Mouse (Mus musculus): ENCODE data around the gene Acvr1b. TPM values are rescaled to one million over a fixed set of nuclear protein-coding genes. Genes with fewer than 3 reads are reported as not detected.

The Acvr1b gene
- polyA plus RNA-seq, 1 experiment from 2014 or later: 17.4 TPM

DNA sequence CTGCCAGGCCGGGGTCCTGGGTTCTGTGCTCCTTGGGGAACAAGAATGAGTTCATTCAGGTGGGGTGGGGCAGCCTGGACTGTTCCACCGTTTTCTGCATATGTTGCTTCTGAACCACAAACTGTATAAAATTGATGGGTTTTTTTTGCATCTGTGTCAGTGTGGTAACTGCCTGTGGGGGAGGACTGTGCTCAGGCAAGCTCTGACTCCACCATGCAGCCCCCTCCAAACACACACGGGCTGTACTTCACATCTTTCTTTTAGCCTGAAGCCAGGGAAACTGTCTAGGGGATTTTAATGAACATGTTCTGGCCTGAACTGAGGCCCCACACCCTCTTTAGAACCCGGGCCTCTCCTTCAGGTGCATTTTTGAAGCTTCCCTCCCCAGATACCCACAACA lies 58.7 kb downstream of the Acvr1b start:
- no peaks in the 10 kb centered on the region for H3K4me1 ChIP-seq (ENCODE audit: control insufficient read depth, insufficient read depth, low read length)
- H3K27ac ChIP-seq (ENCODE audit: low read depth, low read length): no peak overlapping the region
- H3K4me3 ChIP-seq (ENCODE audit: low read depth, low read length): no peak overlapping the region
- DNase-seq (ENCODE audit: low spot score): no peak
- H3K36me3 ChIP-seq (ENCODE audit: control insufficient read depth, insufficient read depth, low read length): peaks cover 8% of the 10 kb centered on the region; the same call in 1 of the 2 replicates
- no peaks in the 10 kb centered on the region for H3K9me3 ChIP-seq (ENCODE audit: control insufficient read depth, low read length)
- H3K9ac ChIP-seq (ENCODE audit: low read length): no peak overlapping the region
- 85% methylated on average over 4 of the region's 4 CpGs for WGBS
- no peaks in the 10 kb centered on the region for H3K27me3 ChIP-seq (ENCODE audit: control insufficient read depth, insufficient read depth, low read length)
- H3K4me2 ChIP-seq (ENCODE audit: low read depth): no peak overlapping the region
- ATAC-seq (ENCODE audit: insufficient read depth, low FRiP score, low TSS enrichment): no peak

DNA sequence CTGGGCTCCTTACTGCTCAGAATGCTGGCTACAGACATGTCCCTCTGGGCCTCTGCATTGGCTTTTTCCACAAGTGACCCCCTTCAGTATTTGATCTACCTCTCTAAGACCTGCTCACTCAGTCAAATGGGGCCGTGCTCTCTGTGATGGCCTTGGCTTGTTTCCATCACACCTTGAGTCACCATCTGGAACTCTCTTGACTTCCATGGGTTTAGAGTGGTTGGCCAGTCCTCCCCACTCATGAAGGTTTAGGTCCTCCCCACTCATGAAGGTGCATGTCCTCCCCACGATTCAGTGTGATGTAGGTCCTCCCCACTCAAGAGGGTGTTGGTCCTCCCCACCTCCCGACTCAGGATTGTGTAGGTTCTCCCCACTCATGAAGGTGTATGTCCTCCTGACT lies 59.3 kb downstream of the Acvr1b start:
- no peak for ATAC-seq (ENCODE audit: insufficient read depth, low FRiP score, low TSS enrichment)
- H3K9ac ChIP-seq (ENCODE audit: low read length): no peak overlapping the region
- H3K27ac ChIP-seq (ENCODE audit: low read depth, low read length): no peak overlapping the region
- H3K4me1 ChIP-seq (ENCODE audit: control insufficient read depth, insufficient read depth, low read length): no peaks in the 10 kb centered on the region
- no peak overlapping the region for H3K4me3 ChIP-seq (ENCODE audit: low read depth, low read length)
- no peak overlapping the region for H3K4me2 ChIP-seq (ENCODE audit: low read depth)
- WGBS: 87% methylated on average over 3 of the region's 3 CpGs
- H3K36me3 ChIP-seq (ENCODE audit: control insufficient read depth, insufficient read depth, low read length): peaks cover 8% of the 10 kb centered on the region; the same call in 1 of the 2 replicates
- no peaks in the 10 kb centered on the region for H3K27me3 ChIP-seq (ENCODE audit: control insufficient read depth, insufficient read depth, low read length)
- no peaks in the 10 kb centered on the region for H3K9me3 ChIP-seq (ENCODE audit: control insufficient read depth, low read length)
- no peak for DNase-seq (ENCODE audit: low spot score)

GRCm38 (mm10) chr15:101233641-101234275 lies 59.9 kb downstream of the Acvr1b start:
- ATAC-seq (ENCODE audit: insufficient read depth, low FRiP score, low TSS enrichment): no peak
- peaks cover 8% of the 10 kb centered on the region; the same call in 1 of the 2 replicates for H3K36me3 ChIP-seq (ENCODE audit: control insufficient read depth, insufficient read depth, low read length)
- no peak overlapping the region for H3K9ac ChIP-seq (ENCODE audit: low read length)
- H3K4me1 ChIP-seq (ENCODE audit: control insufficient read depth, insufficient read depth, low read length): no peaks in the 10 kb centered on the region
- WGBS: 18% methylated on average over 11 of the region's 11 CpGs
- H3K27ac ChIP-seq (ENCODE audit: low read depth, low read length): no peak overlapping the region
- no peaks in the 10 kb centered on the region for H3K27me3 ChIP-seq (ENCODE audit: control insufficient read depth, insufficient read depth, low read length)
- H3K9me3 ChIP-seq (ENCODE audit: control insufficient read depth, low read length): no peaks in the 10 kb centered on the region
- DNase-seq (ENCODE audit: low spot score): no peak
- no peak overlapping the region for H3K4me2 ChIP-seq (ENCODE audit: low read depth)
- no peak overlapping the region for H3K4me3 ChIP-seq (ENCODE audit: low read depth, low read length)

- Histone ChIP-seq H3K9ac (ENCODE audit: low read length) (no peak overlapping the region), H3K27me3 (ENCODE audit: control insufficient read depth, insufficient read depth, low read length) (no peaks in the 10 kb centered on the region), H3K4me3 (ENCODE audit: low read depth, low read length) (no peak overlapping the region), H3K36me3 (ENCODE audit: control insufficient read depth, insufficient read depth, low read length) (peaks cover 5% of the 10 kb centered on the region; the same call in 1 of the 2 replicates), H3K4me2 (ENCODE audit: low read depth) (no peak overlapping the region), H3K27ac (ENCODE audit: low read depth, low read length) (no peak overlapping the region), H3K4me1 (ENCODE audit: control insufficient read depth, insufficient read depth, low read length) (no peaks in the 10 kb centered on the region), H3K9me3 (ENCODE audit: control insufficient read depth, low read length) (no peaks in the 10 kb centered on the region)
- 68% methylated on average over 10 of the region's 10 CpGs for WGBS
- DNase-seq (ENCODE audit: low spot score): no peak
- ATAC-seq (ENCODE audit: insufficient read depth, low FRiP score, low TSS enrichment): no peak
Observed at GRCm38 (mm10) chr15:101234611-101235341, 60.9 kb downstream of the Acvr1b start.

DNA sequence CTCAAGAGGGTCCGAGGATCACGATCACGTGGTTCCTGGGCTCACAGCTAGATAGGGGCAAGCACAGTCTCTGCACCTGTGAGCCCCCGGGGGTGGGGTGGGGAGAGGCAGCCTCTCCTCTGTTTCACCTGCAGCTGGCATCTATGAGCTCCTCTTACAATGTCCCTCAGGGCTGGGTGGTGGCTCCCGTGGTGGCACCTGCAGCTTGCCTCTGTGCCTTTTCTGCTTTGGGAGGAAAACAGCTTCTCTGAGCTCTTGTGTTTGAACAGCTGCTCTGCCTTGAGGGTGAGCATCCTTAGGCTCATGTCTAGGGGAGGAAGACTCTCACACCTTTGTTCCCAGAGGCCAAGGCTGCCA lies 61.5 kb downstream of the Acvr1b start:
- ATAC-seq (ENCODE audit: insufficient read depth, low FRiP score, low TSS enrichment) (no peak), DNase-seq (ENCODE audit: low spot score) (no peak)
- Histone ChIP-seq H3K9me3 (ENCODE audit: control insufficient read depth, low read length) (no peaks in the 10 kb centered on the region), H3K36me3 (ENCODE audit: control insufficient read depth, insufficient read depth, low read length) (peaks cover 5% of the 10 kb centered on the region; the same call in 1 of the 2 replicates), H3K27ac (ENCODE audit: low read depth, low read length) (no peak overlapping the region), H3K27me3 (ENCODE audit: control insufficient read depth, insufficient read depth, low read length) (no peaks in the 10 kb centered on the region), H3K4me3 (ENCODE audit: low read depth, low read length) (no peak overlapping the region), H3K4me1 (ENCODE audit: control insufficient read depth, insufficient read depth, low read length) (no peaks in the 10 kb centered on the region), H3K9ac (ENCODE audit: low read length) (no peak overlapping the region), H3K4me2 (ENCODE audit: low read depth) (no peak overlapping the region)
- 26% methylated on average over 5 of the region's 5 CpGs for WGBS

GRCm38 (mm10) chr15:101235728-101236327 lies 62.0 kb downstream of the Acvr1b start:
- Histone ChIP-seq H3K4me2 (ENCODE audit: low read depth) (no peak overlapping the region), H3K27me3 (ENCODE audit: control insufficient read depth, insufficient read depth, low read length) (no peaks in the 10 kb centered on the region), H3K9ac (ENCODE audit: low read length) (no peak overlapping the region), H3K4me1 (ENCODE audit: control insufficient read depth, insufficient read depth, low read length) (no peaks in the 10 kb centered on the region), H3K27ac (ENCODE audit: low read depth, low read length) (no peak overlapping the region), H3K4me3 (ENCODE audit: low read depth, low read length) (no peak overlapping the region), H3K9me3 (ENCODE audit: control insufficient read depth, low read length) (no peaks in the 10 kb centered on the region), H3K36me3 (ENCODE audit: control insufficient read depth, insufficient read depth, low read length) (peaks cover 2% of the 10 kb centered on the region; the same call in 1 of the 2 replicates)
- 26% methylated on average over 12 of the region's 12 CpGs for WGBS
- ATAC-seq (ENCODE audit: insufficient read depth, low FRiP score, low TSS enrichment) (no peak; the same call in 1 of the 2 replicates), DNase-seq (ENCODE audit: low spot score) (no peak)

GRCm38 (mm10) chr15:101236878-101237277 lies 63.0 kb downstream of the Acvr1b start:
- Histone ChIP-seq H3K4me1 (ENCODE audit: control insufficient read depth, insufficient read depth, low read length) (no peaks in the 10 kb centered on the region), H3K27me3 (ENCODE audit: control insufficient read depth, insufficient read depth, low read length) (no peaks in the 10 kb centered on the region)
- WGBS: 10% methylated on average over 3 of the region's 3 CpGs

GRCm38 (mm10) chr15:101238885-101239511 lies 65.1 kb downstream of the Acvr1b start:
- Histone ChIP-seq H3K4me1 (ENCODE audit: control insufficient read depth, insufficient read depth, low read length) (no peaks in the 10 kb centered on the region), H3K4me3 (ENCODE audit: low read depth, low read length) (peak overlapping the region; percentile 19), H3K27ac (ENCODE audit: low read depth, low read length) (no peak overlapping the region), H3K27me3 (ENCODE audit: control insufficient read depth, insufficient read depth, low read length) (no peaks in the 10 kb centered on the region), H3K9ac (ENCODE audit: low read length) (peak overlapping the region; percentile 32; the same call in 1 of the 2 replicates), H3K9me3 (ENCODE audit: control insufficient read depth, low read length) (no peaks in the 10 kb centered on the region), H3K4me2 (ENCODE audit: low read depth) (peak overlapping the region; percentile 46), H3K36me3 (ENCODE audit: control insufficient read depth, insufficient read depth, low read length) (no peaks in the 10 kb centered on the region)
- 6% methylated on average over 23 of the region's 28 CpGs for WGBS
- ATAC-seq (ENCODE audit: insufficient read depth, low FRiP score, low TSS enrichment) (peak; percentile 42; the same call in 1 of the 2 replicates), DNase-seq (ENCODE audit: low spot score) (peak; percentile 71)

More at GRCm38 (mm10) chr15:101236878-101237277, 63.0 kb downstream of the Acvr1b start:
- no peak overlapping the region for H3K9ac ChIP-seq (ENCODE audit: low read length)
- DNase-seq (ENCODE audit: low spot score): peak; percentile 69
- H3K27ac ChIP-seq (ENCODE audit: low read depth, low read length): no peak overlapping the region
- no peaks in the 10 kb centered on the region for H3K36me3 ChIP-seq (ENCODE audit: control insufficient read depth, insufficient read depth, low read length)
- H3K4me3 ChIP-seq (ENCODE audit: low read depth, low read length): no peak overlapping the region
- no peak for ATAC-seq (ENCODE audit: insufficient read depth, low FRiP score, low TSS enrichment)
- H3K4me2 ChIP-seq (ENCODE audit: low read depth): no peak overlapping the region
- no peaks in the 10 kb centered on the region for H3K9me3 ChIP-seq (ENCODE audit: control insufficient read depth, low read length)
